Comparison of ENCODE assay signal across 8 mouse cellular contexts in the genomic region with DNA sequence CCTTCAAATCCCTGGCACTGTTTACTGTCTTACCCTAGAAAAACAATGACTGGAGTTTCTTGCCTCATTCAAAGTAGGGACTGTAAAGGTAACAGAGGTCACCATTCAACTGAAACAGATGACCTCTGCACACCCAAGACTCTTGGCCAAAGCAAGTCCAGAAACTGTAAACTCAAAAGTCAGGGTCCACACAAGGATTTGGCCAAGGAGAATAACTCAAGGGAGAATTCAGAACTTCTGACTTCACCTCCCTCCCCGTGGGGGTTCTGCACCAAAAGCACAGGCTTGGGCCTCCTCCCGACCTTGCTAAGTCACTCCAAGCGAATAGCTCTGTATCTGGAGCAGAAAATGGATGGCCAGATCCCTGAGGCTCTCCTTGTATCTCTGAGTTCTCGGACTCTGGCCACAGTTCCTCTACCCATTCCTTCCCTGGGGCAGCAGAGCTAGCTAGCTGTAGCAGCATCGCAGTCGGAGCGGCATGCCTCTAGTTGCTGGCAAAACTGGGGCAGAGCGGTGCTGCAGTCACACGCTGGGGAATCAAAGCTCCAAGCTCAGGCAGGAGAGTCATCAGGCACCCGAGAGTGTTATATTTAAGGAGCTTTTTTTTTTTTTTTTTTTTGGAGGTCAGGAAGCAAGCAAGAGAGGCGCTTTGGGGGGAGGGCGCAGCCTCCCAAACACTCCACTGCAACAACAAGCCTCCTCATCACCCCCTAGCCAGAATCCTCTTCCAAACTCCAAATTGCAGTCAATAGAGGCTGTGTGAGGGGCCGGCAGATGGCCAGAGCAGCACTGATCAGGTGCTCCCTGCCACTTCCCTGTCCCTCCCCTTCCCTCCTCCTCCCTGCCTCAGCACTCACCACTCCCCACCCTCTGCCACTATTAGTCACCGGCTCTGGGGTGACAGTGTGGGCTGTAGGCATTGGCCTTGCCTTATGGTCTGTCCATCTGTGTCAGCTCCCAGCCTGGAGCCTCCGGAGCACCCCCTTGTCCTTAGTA.
DNase-seq lines count a peak whose midpoint lies in the region; ATAC-seq lines count a peak whose summit lies in the region.

No protein-coding gene starts in this region.

- 0 out of 2 replicates have a peak overlapping the region, but pooled peaks have one; percentile 0 for H3K4me3 ChIP-seq in heart, embryonic 12.5 days
- no peak overlapping the region for H3K4me3 ChIP-seq in forebrain, embryonic 10.5 days
- H3K4me3 ChIP-seq in kidney, embryonic 14.5 days (ENCODE audit: low read length) = no peak overlapping the region

- DNase-seq in heart, postnatal 25 days (ENCODE audit: low spot score) = no peak
- peak; percentile 78 to 81 for DNase-seq in adrenal gland, postnatal 36 days
- no peak for DNase-seq in forebrain, embryonic 10.5 days (ENCODE audit: extremely low spot score, low spot score)
- peak; percentile 16 for DNase-seq in lung, postnatal 14 days
- DNase-seq in right cerebral cortex, postnatal 10 days (ENCODE audit: low spot score in 2 of 2) = peak; percentile 72 to 85
- no peak for DNase-seq in thymus, postnatal 0 days (ENCODE audit: low spot score)

- H3K4me1 ChIP-seq in heart, embryonic 12.5 days (replicated peaks) = peaks cover 21% of the 10 kb centered on the region
- peaks cover 20% of the 10 kb centered on the region for H3K4me1 ChIP-seq in forebrain, embryonic 10.5 days
- H3K4me1 ChIP-seq in kidney, embryonic 14.5 days (ENCODE audit: control insufficient read depth, insufficient read depth, low read length) = peaks cover 4% of the 10 kb centered on the region

- H3K27me3 ChIP-seq in heart, embryonic 12.5 days (replicated peaks) = no peaks in the 10 kb centered on the region
- H3K27me3 ChIP-seq in forebrain, embryonic 10.5 days (ENCODE audit: poor library complexity, severe bottlenecking) = no peaks in the 10 kb centered on the region
- H3K27me3 ChIP-seq in kidney, embryonic 14.5 days (ENCODE audit: control insufficient read depth, insufficient read depth, low read length) = no peaks in the 10 kb centered on the region

- 0 out of 2 replicates have a peak, but pooled peaks cover 4% of the 10 kb centered on the region for H3K9me3 ChIP-seq in heart, embryonic 12.5 days (replicated peaks)
- H3K9me3 ChIP-seq in forebrain, embryonic 10.5 days = no peaks in the 10 kb centered on the region; the same call in 1 of the 2 replicates
- H3K9me3 ChIP-seq in kidney, embryonic 14.5 days (ENCODE audit: control insufficient read depth, low read length) = no peaks in the 10 kb centered on the region

- peak overlapping the region; percentile 62 for H3K27ac ChIP-seq in heart, embryonic 12.5 days (ENCODE audit: poor library complexity, severe bottlenecking)
- peak overlapping the region; percentile 48; the same call in 1 of the 2 replicates for H3K27ac ChIP-seq in forebrain, embryonic 10.5 days
- no peak overlapping the region for H3K27ac ChIP-seq in kidney, embryonic 14.5 days (ENCODE audit: low read depth, low read length)

- no peaks in the 10 kb centered on the region for H3K36me3 ChIP-seq in heart, embryonic 12.5 days
- no peaks in the 10 kb centered on the region for H3K36me3 ChIP-seq in forebrain, embryonic 10.5 days (replicated peaks)
- no peaks in the 10 kb centered on the region for H3K36me3 ChIP-seq in kidney, embryonic 14.5 days (ENCODE audit: control insufficient read depth, insufficient read depth, low read length)

- H3K4me2 ChIP-seq in heart, embryonic 12.5 days = peak overlapping the region; percentile 51
- H3K4me2 ChIP-seq in kidney, embryonic 14.5 days (replicated peaks; ENCODE audit: low read depth, low read length) = no peak overlapping the region

- intact Hi-C loops in heart, postnatal 25 days (cut with DNase I) = no loop called here

- H3K9ac ChIP-seq in heart, embryonic 12.5 days = peak overlapping the region; percentile 13; the same call in 1 of the 2 replicates
- H3K9ac ChIP-seq in kidney, embryonic 14.5 days (ENCODE audit: low read depth, low read length) = no peak overlapping the region; the same call in 1 of the 2 replicates

- 16% methylated on average over 15 of the region's 15 CpGs for WGBS in heart, embryonic 12.5 days
- 12% methylated on average over 15 of the region's 15 CpGs for WGBS in forebrain, embryonic 10.5 days
- 22% methylated on average over 15 of the region's 15 CpGs for WGBS in kidney, embryonic 14.5 days

- ATAC-seq in heart, embryonic 12.5 days (ENCODE audit: insufficient number of reproducible peaks, low FRiP score) = peak; percentile 79
- ATAC-seq in kidney, embryonic 14.5 days (ENCODE audit: low FRiP score, low TSS enrichment) = peak; percentile 80

Comparison
In these comparisons a context has a peak if more than half of its experiments do, and no peak if none do; other contexts are left out.
1. DNase-seq: peak in adrenal gland, postnatal 36 days (2 of 2), lung, postnatal 14 days (single experiment) and right cerebral cortex, postnatal 10 days (2 of 2); none in heart, postnatal 25 days (single experiment), forebrain, embryonic 10.5 days (single experiment) and thymus, postnatal 0 days (single experiment).